Mouse (Mus musculus): Measurements from ENCODE around the gene Abhd8.

Abhd8 gene

GRCm38 (mm10) chr8:71463188-71464033, at the start of gene Abhd8:
Gene Abhd8, minus strand, starts transcription at chr8:71463655.
- CTCF ChIA-PET, result interaction anchor here in 2 of 4 experiments (0.6 to 2.8 kb wide), 14 partner anchors 12 to 567 kb away, joined by 3 to 16 read pairs (median 5); partner anchors contain the start of genes Rpl18a (in 1 of the 2), Slc27a1 (in 1 of the 2) and Tmem221 (in 1 of the 2)

GRCm38 (mm10) chr8:71511644-71512043, 48.2 kb upstream of the Abhd8 start, which contains the start of gene Plvap:
Gene Plvap, minus strand, starts transcription at chr8:71511752.
- CTCF ChIA-PET, result interaction anchor here in 1 of 4 experiments (1.0 to 1.7 kb wide), 3 partner anchors 10 to 16 kb away, joined by 3 to 5 read pairs (median 4); no protein-coding TSS in a partner anchor
- POLR2A ChIA-PET, result interaction anchor here in 1 of 4 experiments (0.5 to 1.9 kb wide), 3 partner anchors 10 to 159 kb away, joined by 3 to 4 read pairs (median 4); partner anchors contain the start of gene Bst2

More at GRCm38 (mm10) chr8:71463188-71464033, at the start of gene Abhd8:
- POLR2A ChIA-PET, result interaction anchor here (0.7 to 3.2 kb wide), 26 partner anchors 14 to 643 kb away, joined by 3 to 18 read pairs (median 4); partner anchors contain the start of genes Gtpbp3 (in 2 of the 4), Rpl18a (in 2 of the 4), Ankle1 (in 1 of the 4) and Ano8 (in 1 of the 4)

- ChIA-PET POLR2A (interaction anchor here in 3 of 4 experiments (0.7 to 4.3 kb wide), 21 partner anchors 10 to 125 kb away, joined by 3 to 50 read pairs (median 11); partner anchors contain the start of genes Ccdc194 (in 1 of the 3), Dda1 (in 1 of the 3), Gtpbp3 (in 1 of the 3) and Mrpl34 (in 1 of the 3)), CTCF (interaction anchor here (0.5 to 4.4 kb wide), 16 partner anchors 9 to 689 kb away, joined by 3 to 47 read pairs (median 9); no protein-coding TSS in a partner anchor)
Measured at GRCm38 (mm10) chr8:71509316-71509715, 45.9 kb upstream of the Abhd8 start.

- ChIA-PET CTCF (interaction anchor here (0.5 to 4.4 kb wide), 42 partner anchors 9 to 610 kb away, joined by 3 to 47 read pairs (median 5); partner anchors contain the start of genes Mrpl34 (in 3 of the 4), Dda1 (in 1 of the 4), Nr2f6 (in 1 of the 4) and Rpl18a (in 1 of the 4)), POLR2A (interaction anchor here (0.6 to 4.3 kb wide), 83 partner anchors 9 to 809 kb away, joined by 3 to 50 read pairs (median 4); partner anchors contain the start of genes Colgalt1 (in 3 of the 4), Mvb12a (in 3 of the 4), Arrdc2 (in 2 of the 4) and Ccdc194 (in 2 of the 4))
Measured at GRCm38 (mm10) chr8:71507589-71508104, 44.2 kb upstream of the Abhd8 start.

GRCm38 (mm10) chr8:71505979-71506378, 42.5 kb upstream of the Abhd8 start:
- ChIA-PET POLR2A (interaction anchor here in 3 of 4 experiments (1.1 to 3.9 kb wide), 3 partner anchors 28 to 666 kb away, joined by 3 to 34 read pairs (median 5); partner anchors contain the start of genes Arrdc2 (in 1 of the 3) and Mvb12a (in 1 of the 3)), CTCF (interaction anchor here (0.6 to 4.4 kb wide), 6 partner anchors 13 to 184 kb away, joined by 3 to 14 read pairs (median 3); no protein-coding TSS in a partner anchor)

GRCm38 (mm10) chr8:71505326-71505725, 41.9 kb upstream of the Abhd8 start:
- ChIA-PET CTCF (interaction anchor here in 3 of 4 experiments (0.6 to 4.4 kb wide), 5 partner anchors 13 to 183 kb away, joined by 3 to 14 read pairs (median 3); no protein-coding TSS in a partner anchor), POLR2A (interaction anchor here in 2 of 4 experiments (1.1 to 3.9 kb wide), 2 partner anchors 28 to 666 kb away, joined by 3 to 34 read pairs; partner anchors contain the start of gene Arrdc2 (in 1 of the 2))

GRCm38 (mm10) chr8:71504349-71504748, 40.9 kb upstream of the Abhd8 start:
- POLR2A ChIA-PET, result interaction anchor here in 1 of 4 experiments (0.6 kb wide), 1 partner anchor 33 kb away, joined by 4 read pairs; no protein-coding TSS in a partner anchor
- CTCF ChIA-PET, result interaction anchor here in 1 of 4 experiments (0.6 kb wide), 1 partner anchor 19 kb away, joined by 3 read pairs; no protein-coding TSS in a partner anchor

- POLR2A ChIA-PET, result interaction anchor here (0.6 to 4.9 kb wide), 36 partner anchors 9 to 1724 kb away, joined by 3 to 50 read pairs (median 4); partner anchors contain the start of genes Mrpl34 (in 3 of the 4), Ccdc194 (in 2 of the 4), Gtpbp3 (in 2 of the 4) and Ap1m1 (in 1 of the 4)
- CTCF ChIA-PET, result interaction anchor here (0.5 to 2.1 kb wide), 27 partner anchors 8 to 619 kb away, joined by 3 to 17 read pairs (median 4); partner anchors contain the start of genes Dda1 (in 1 of the 4) and Mrpl34 (in 1 of the 4)
Measured at GRCm38 (mm10) chr8:71498816-71499690, 35.6 kb upstream of the Abhd8 start.

GRCm38 (mm10) chr8:71497881-71498501, 34.5 kb upstream of the Abhd8 start:
- POLR2A ChIA-PET, result interaction anchor here (0.7 to 4.9 kb wide), 33 partner anchors 10 to 800 kb away, joined by 3 to 50 read pairs (median 4); partner anchors contain the start of genes Mrpl34 (in 3 of the 4), Ccdc194 (in 2 of the 4), Gtpbp3 (in 2 of the 4) and Ap1m1 (in 1 of the 4)
- CTCF ChIA-PET, result interaction anchor here (0.5 to 2.1 kb wide), 23 partner anchors 9 to 668 kb away, joined by 3 to 17 read pairs (median 3); partner anchors contain the start of gene Mrpl34 (in 1 of the 4)

GRCm38 (mm10) chr8:71497077-71497645, 33.7 kb upstream of the Abhd8 start:
- POLR2A ChIA-PET, result interaction anchor here in 3 of 4 experiments (1.0 to 4.9 kb wide), 10 partner anchors 10 to 799 kb away, joined by 3 to 50 read pairs (median 6); partner anchors contain the start of genes Gtpbp3 (in 1 of the 3), Jund (in 1 of the 3) and Mrpl34 (in 1 of the 3)
- CTCF ChIA-PET, result interaction anchor here in 3 of 4 experiments (0.5 to 2.1 kb wide), 10 partner anchors 11 to 99 kb away, joined by 3 to 17 read pairs (median 4); no protein-coding TSS in a partner anchor

- ChIA-PET CTCF (interaction anchor here (0.6 to 1.9 kb wide), 11 partner anchors 10 to 99 kb away, joined by 3 to 9 read pairs (median 3); no protein-coding TSS in a partner anchor), POLR2A (interaction anchor here in 3 of 4 experiments (0.6 to 4.9 kb wide), 9 partner anchors 9 to 819 kb away, joined by 3 to 50 read pairs (median 6); partner anchors contain the start of genes Gtpbp3 (in 1 of the 3) and Mrpl34 (in 1 of the 3))
Measured at GRCm38 (mm10) chr8:71496481-71496880, 33.0 kb upstream of the Abhd8 start.

GRCm38 (mm10) chr8:71495811-71496210, 32.4 kb upstream of the Abhd8 start:
- POLR2A ChIA-PET, result interaction anchor here in 3 of 4 experiments (0.6 to 4.9 kb wide), 6 partner anchors 12 to 81 kb away, joined by 3 to 50 read pairs (median 5); partner anchors contain the start of gene Mrpl34 (in 1 of the 3)
- CTCF ChIA-PET, result interaction anchor here (0.7 to 1.7 kb wide), 16 partner anchors 9 to 122 kb away, joined by 3 to 12 read pairs (median 6); partner anchors contain the start of gene Colgalt1 (in 1 of the 4)

GRCm38 (mm10) chr8:71495039-71495438, 31.6 kb upstream of the Abhd8 start:
- CTCF ChIA-PET, result interaction anchor here (0.6 to 1.7 kb wide), 21 partner anchors 13 to 1063 kb away, joined by 3 to 12 read pairs (median 4); partner anchors contain the start of gene Colgalt1 (in 1 of the 4)
- POLR2A ChIA-PET, result interaction anchor here in 3 of 4 experiments (0.6 to 4.9 kb wide), 6 partner anchors 10 to 924 kb away, joined by 3 to 50 read pairs (median 4); no protein-coding TSS in a partner anchor

- CTCF ChIA-PET, result interaction anchor here in 3 of 4 experiments (0.8 to 2.5 kb wide), 5 partner anchors 11 to 103 kb away, joined by 3 to 6 read pairs (median 3); partner anchors contain the start of gene Mrpl34 (in 1 of the 3)
- POLR2A ChIA-PET, result interaction anchor here in 3 of 4 experiments (0.5 to 4.4 kb wide), 15 partner anchors 10 to 591 kb away, joined by 3 to 25 read pairs (median 5); partner anchors contain the start of genes Dda1 (in 2 of the 3), Mrpl34 (in 2 of the 3), Abhd8 (in 1 of the 3) and Ankle1 (in 1 of the 3)
Measured at GRCm38 (mm10) chr8:71488454-71488853, 25.0 kb upstream of the Abhd8 start.
